Mouse (Mus musculus) lung, postnatal 0 days (tissue): ENCODE measurements at regions not wholly inside any gene's neighbourhood (a gene's known extent, or its start where the extent isn't known, plus 50 kb on each side); places are given as distances from the start of the nearest gene placed in this dataset.
A peak's percentile ranks its signal among the peaks of the same experiment; 100 is the strongest.

Source experiments
- ATAC-seq: fragments of 200-750 bp; cut with Nextera tagmentation; 2 replicates; pipeline ENCODE4 v1.8.0; 2017; ENCODE audit warnings: moderate library complexity
- DNase-seq: peaks from one replicate; pipeline ENCODE4 v3.0.0-alpha.2; 2016; ENCODE audit warnings: low spot score
- H3K27ac ChIP-seq: fragments of 300-500 bp; sonication (generic); 2 replicates; pipeline ENCODE4 v1.5.1; 2014; ENCODE audit warnings: antibody characterized with exemption, mild to moderate bottlenecking, low read length, mixed read lengths
- H3K27me3 ChIP-seq: fragments of 300-500 bp; sonication (generic); replicated peaks from 2 replicates; pipeline ENCODE4 v1.6.1; 2014; ENCODE audit warnings: low read length, mixed read lengths; ENCODE audit not compliant: insufficient read depth
- H3K36me3 ChIP-seq: fragments of 300-500 bp; sonication (generic); 2 replicates; pipeline ENCODE4 v1.6.1; 2014; ENCODE audit warnings: low read length, mixed read lengths; ENCODE audit not compliant: insufficient read depth
- H3K4me1 ChIP-seq: fragments of 300-500 bp; sonication (generic); 2 replicates; pipeline ENCODE4 v1.6.1; 2014; ENCODE audit warnings: antibody characterized with exemption, low read depth, low read length, mixed read lengths; ENCODE audit not compliant: insufficient read depth
- H3K4me2 ChIP-seq: fragments of 300-500 bp; sonication (generic); replicated peaks from 2 replicates; pipeline ENCODE4 v1.6.1; 2014; ENCODE audit warnings: low read depth, mild to moderate bottlenecking, low read length, moderate library complexity, mixed read lengths
- H3K4me3 ChIP-seq: fragments of 300-500 bp; sonication (generic); 2 replicates; pipeline ENCODE4 v1.5.1; 2014; ENCODE audit warnings: low read depth, low read length
- H3K9ac ChIP-seq: fragments of 300-500 bp; sonication (generic); replicated peaks from 2 replicates; pipeline ENCODE4 v1.6.1; 2014; ENCODE audit warnings: low read depth, mild to moderate bottlenecking
- H3K9me3 ChIP-seq: fragments of 300-500 bp; sonication (generic); 2 replicates; pipeline ENCODE4 v1.6.1; 2016; ENCODE audit warnings: low read length, mixed read lengths
- CTCF ChIP-seq: IDR thresholded peaks from 2 replicates; pipeline ENCODE4 v1.5.1; 2016; ENCODE audit warnings: antibody characterized with exemption, mild to moderate bottlenecking
- EP300 ChIP-seq: IDR thresholded peaks from 2 replicates; pipeline ENCODE4 v1.6.1; 2016; ENCODE audit warnings: antibody characterized with exemption, mild to moderate bottlenecking, control low read depth
- WGBS: fragments of 180-500 bp; shearing (Covaris S2); extraction: QIAGEN DNeasy Blood & Tissue Kit; methylation state at CpG from one replicate; pipeline ENCODE4 v1.1.7; 2014; 5-methylcytosine and 5-hydroxymethylcytosine counted together

- Histone ChIP-seq H3K9me3 (no peaks in the 10 kb centered on the region), H3K4me1 (no peaks in the 10 kb centered on the region), H3K4me2 (no peak overlapping the region), H3K27ac (no peak overlapping the region), H3K9ac (no peak overlapping the region), H3K36me3 (no peaks in the 10 kb centered on the region), H3K4me3 (no peak overlapping the region), H3K27me3 (no peaks in the 10 kb centered on the region)
- ATAC-seq (no peak), DNase-seq (no peak)
- no peak for TF ChIP-seq EP300
- peak; percentile 54 for TF ChIP-seq CTCF
- WGBS: 76% methylated on average over 3 of the region's 3 CpGs
These were observed 214.6 kb upstream of the Tgfbr2 start for GRCm38 (mm10) chr9:116389781-116390180.

DNA sequence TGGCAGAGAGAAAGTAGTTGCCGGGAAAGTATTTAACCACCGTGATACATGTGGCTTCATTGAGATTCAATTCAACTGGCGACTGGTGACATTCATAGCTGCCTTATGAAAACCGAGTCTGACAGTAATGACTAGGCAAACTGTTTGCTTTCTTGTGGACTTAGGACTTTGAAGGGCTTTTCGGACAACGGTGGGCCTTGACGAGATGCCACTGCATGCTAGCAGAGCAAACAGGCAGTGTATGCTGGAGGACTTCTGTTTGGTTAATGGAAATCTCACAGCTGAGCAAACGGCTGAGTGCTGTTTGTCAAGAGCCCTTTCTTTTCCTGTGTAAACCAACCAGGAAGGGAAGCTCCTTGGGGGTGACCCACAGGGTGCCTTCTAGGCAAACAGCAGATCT is 213.7 kb upstream of the Tgfbr2 start:
- Histone ChIP-seq H3K36me3 (no peaks in the 10 kb centered on the region), H3K9ac (no peak overlapping the region), H3K9me3 (no peaks in the 10 kb centered on the region), H3K27ac (no peak overlapping the region), H3K4me3 (no peak overlapping the region), H3K4me1 (no peaks in the 10 kb centered on the region), H3K4me2 (no peak overlapping the region), H3K27me3 (no peaks in the 10 kb centered on the region)
- ATAC-seq: no peak
- TF ChIP-seq EP300: no peak
- no peak for TF ChIP-seq CTCF
- no peak for DNase-seq
- WGBS: 41% methylated on average over 8 of the region's 8 CpGs

GRCm38 (mm10) chr9:116388025-116388424 is 212.9 kb upstream of the Tgfbr2 start:
- Histone ChIP-seq H3K4me3 (no peak overlapping the region), H3K27me3 (no peaks in the 10 kb centered on the region), H3K27ac (no peak overlapping the region), H3K4me1 (no peaks in the 10 kb centered on the region), H3K9me3 (no peaks in the 10 kb centered on the region), H3K4me2 (no peak overlapping the region), H3K9ac (no peak overlapping the region), H3K36me3 (no peaks in the 10 kb centered on the region)
- TF ChIP-seq EP300 (no peak), CTCF (no peak)
- WGBS: 88% methylated on average over 9 of the region's 9 CpGs
- ATAC-seq: no peak
- no peak for DNase-seq

DNA sequence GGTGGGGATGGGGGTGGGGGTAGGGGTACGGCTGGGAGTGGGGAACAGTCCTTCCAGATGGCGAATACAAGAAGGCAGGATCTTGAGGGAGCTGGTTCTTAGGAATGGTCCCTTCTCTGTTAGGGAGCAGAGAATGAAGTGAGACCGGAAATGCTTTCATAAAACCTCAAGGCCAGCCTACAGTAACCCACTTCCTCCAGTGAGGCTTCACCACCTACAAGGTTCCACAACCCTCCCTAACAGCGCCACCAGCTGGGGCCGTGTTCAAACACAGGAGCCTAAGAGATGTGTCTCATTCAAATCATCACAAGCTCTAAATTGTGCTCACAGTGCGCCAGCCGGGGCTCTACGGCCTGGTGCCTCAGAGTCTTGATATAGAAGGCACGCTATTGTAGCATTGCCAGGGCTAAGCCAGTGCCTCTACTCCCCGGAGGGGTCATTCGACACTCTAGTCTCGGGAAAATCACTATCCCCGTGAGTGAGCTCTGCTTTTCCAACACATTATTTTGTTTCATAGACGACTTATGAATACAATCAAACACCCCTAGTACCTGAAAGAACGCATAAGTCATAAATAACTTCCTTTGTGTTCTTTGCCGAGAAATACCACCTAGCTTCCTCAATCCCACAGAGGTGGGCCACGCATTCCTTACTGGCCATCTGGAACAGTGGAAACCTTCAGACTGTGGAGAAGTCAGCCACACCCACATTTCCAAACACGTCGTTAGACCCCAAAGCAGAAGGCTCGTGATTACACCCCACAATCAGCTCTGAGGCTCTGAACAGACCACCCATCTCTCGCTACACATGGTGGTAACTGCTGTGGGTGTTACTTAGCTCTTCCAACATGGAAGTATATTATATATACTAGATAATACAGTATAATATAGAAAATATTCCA is 209.3 kb upstream of the Tgfbr2 start:
- H3K9me3 ChIP-seq: no peaks in the 10 kb centered on the region
- WGBS: 38% methylated on average over 21 of the region's 21 CpGs
- 0 out of 2 replicates have a peak overlapping the region, but pooled peaks have one; percentile 6 for H3K9ac ChIP-seq
- DNase-seq: peak; percentile 93
- peak overlapping the region; percentile 59 for H3K4me2 ChIP-seq
- no peaks in the 10 kb centered on the region for H3K27me3 ChIP-seq
- ATAC-seq: peak; percentile 92
- H3K4me3 ChIP-seq: no peak overlapping the region
- TF ChIP-seq EP300: peak; percentile 53; the same call in 1 of the 2 replicates
- peak; percentile 85 for TF ChIP-seq CTCF
- H3K27ac ChIP-seq: peak overlapping the region; percentile 91
- H3K4me1 ChIP-seq: no peaks in the 10 kb centered on the region
- H3K36me3 ChIP-seq: no peaks in the 10 kb centered on the region

- ATAC-seq (peak; percentile 74), DNase-seq (peak; percentile 89)
- Histone ChIP-seq H3K9me3 (no peaks in the 10 kb centered on the region), H3K4me3 (peak overlapping the region; percentile 14; the same call in 1 of the 2 replicates), H3K36me3 (no peaks in the 10 kb centered on the region), H3K27ac (peak overlapping the region; percentile 91), H3K4me1 (no peaks in the 10 kb centered on the region), H3K4me2 (peak overlapping the region; percentile 59), H3K27me3 (no peaks in the 10 kb centered on the region), H3K9ac (0 out of 2 replicates have a peak overlapping the region, but pooled peaks have one; percentile 6)
- WGBS: 19% methylated on average over 18 of the region's 18 CpGs
- TF ChIP-seq EP300: peak; percentile 90
- no peak for TF ChIP-seq CTCF
These were observed 208.4 kb upstream of the Tgfbr2 start for GRCm38 (mm10) chr9:116383411-116384101.

- Histone ChIP-seq H3K4me2 (no peak overlapping the region), H3K27me3 (no peaks in the 10 kb centered on the region), H3K36me3 (no peaks in the 10 kb centered on the region), H3K9me3 (no peaks in the 10 kb centered on the region), H3K9ac (no peak overlapping the region), H3K27ac (no peak overlapping the region), H3K4me1 (0 out of 2 replicates have a peak, but pooled peaks cover 7% of the 10 kb centered on the region), H3K4me3 (no peak overlapping the region)
- no peak for TF ChIP-seq CTCF
- no peak for TF ChIP-seq EP300
- no peak for ATAC-seq
- 65% methylated on average over 1 of the region's 1 CpGs for WGBS
- no peak for DNase-seq
These were observed 202.5 kb upstream of the Tgfbr2 start for GRCm38 (mm10) chr9:116377706-116378105.
